8 mouse cellular contexts compared by ENCODE assay signal in the genomic region with DNA sequence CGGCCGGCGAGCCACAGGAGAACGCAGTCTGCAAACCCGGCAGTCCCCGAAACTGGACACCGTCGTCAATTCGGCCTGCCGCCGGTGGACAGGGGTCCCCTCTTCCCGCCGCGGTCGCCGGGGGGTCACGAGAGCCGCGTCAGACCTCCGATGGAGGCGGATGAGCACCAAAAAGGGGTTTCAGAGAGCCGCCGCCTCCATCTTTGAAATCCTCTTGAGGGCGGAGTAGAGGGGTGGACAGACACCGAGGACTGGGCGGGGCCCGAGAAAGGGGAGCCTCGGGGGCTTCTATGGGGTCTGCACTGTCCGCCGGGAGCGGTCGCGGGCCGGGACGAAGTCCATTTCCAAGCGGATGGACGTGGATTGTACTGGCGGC. TPM values are rescaled to one million over a fixed set of nuclear protein-coding genes. Genes with fewer than 3 reads are reported as not detected.
A peak's percentile ranks its signal among the peaks of the same experiment; 100 is the strongest.
DNase-seq lines count a peak whose midpoint lies in the region; ATAC-seq and TF ChIP-seq lines count a peak whose summit lies in the region.

No protein-coding gene starts in this region.

- peak overlapping the region; percentile 75 for H3K4me3 ChIP-seq in lung, embryonic 15.5 days
- H3K4me3 ChIP-seq in embryonic fibroblast, embryonic 13.5 days (ENCODE audit: insufficient read depth, low read length), result peak overlapping the region; percentile 84
- peak overlapping the region; percentile 98 for H3K4me3 ChIP-seq in intestine, postnatal 0 days (ENCODE audit: low read depth, low read length)
- peak overlapping the region; percentile 82 for H3K4me3 ChIP-seq in neural tube, embryonic 15.5 days (replicated peaks)

- no peak for ATAC-seq in lung, embryonic 15.5 days (ENCODE audit: borderline replicate concordance, extremely low read depth, low FRiP score, low TSS enrichment)
- peak; percentile 23 for ATAC-seq in intestine, postnatal 0 days
- ATAC-seq in neural tube, embryonic 15.5 days (ENCODE audit: low FRiP score), result no peak; the same call in 1 of the 2 replicates

- peak overlapping the region; percentile 77 for H3K27ac ChIP-seq in lung, embryonic 15.5 days
- 0 out of 2 replicates have a peak overlapping the region, but pooled peaks have one; percentile 1 for H3K27ac ChIP-seq in embryonic fibroblast, embryonic 13.5 days (ENCODE audit: insufficient read depth, low read length)
- peak overlapping the region; percentile 100 for H3K27ac ChIP-seq in intestine, postnatal 0 days (ENCODE audit: low read depth, low read length)
- H3K27ac ChIP-seq in neural tube, embryonic 15.5 days (replicated peaks), result peak overlapping the region; percentile 100

- peaks cover 24% of the 10 kb centered on the region for H3K4me1 ChIP-seq in lung, embryonic 15.5 days
- peaks cover 11% of the 10 kb centered on the region; the same call in 1 of the 2 replicates for H3K4me1 ChIP-seq in embryonic fibroblast, embryonic 13.5 days (ENCODE audit: control insufficient read depth, insufficient read depth, low read length)
- no peaks in the 10 kb centered on the region for H3K4me1 ChIP-seq in intestine, postnatal 0 days (replicated peaks; ENCODE audit: control insufficient read depth, insufficient read depth, low read length)
- H3K4me1 ChIP-seq in neural tube, embryonic 15.5 days, result peaks cover 35% of the 10 kb centered on the region

- H3K4me2 ChIP-seq in lung, embryonic 15.5 days, result peak overlapping the region; percentile 82
- peak overlapping the region; percentile 80 for H3K4me2 ChIP-seq in intestine, postnatal 0 days (replicated peaks; ENCODE audit: low read depth)
- H3K4me2 ChIP-seq in neural tube, embryonic 15.5 days, result peak overlapping the region; percentile 89

- peak overlapping the region; percentile 83 for H3K9ac ChIP-seq in lung, embryonic 15.5 days
- peak overlapping the region; percentile 83 for H3K9ac ChIP-seq in intestine, postnatal 0 days (ENCODE audit: low read depth, low read length)
- H3K9ac ChIP-seq in neural tube, embryonic 15.5 days (replicated peaks), result peak overlapping the region; percentile 89

- H3K9me3 ChIP-seq in lung, embryonic 15.5 days, result no peaks in the 10 kb centered on the region
- no peaks in the 10 kb centered on the region for H3K9me3 ChIP-seq in intestine, postnatal 0 days (ENCODE audit: control insufficient read depth)
- no peaks in the 10 kb centered on the region for H3K9me3 ChIP-seq in neural tube, embryonic 15.5 days (replicated peaks)

- no peaks in the 10 kb centered on the region for H3K27me3 ChIP-seq in lung, embryonic 15.5 days
- no peaks in the 10 kb centered on the region for H3K27me3 ChIP-seq in intestine, postnatal 0 days (replicated peaks; ENCODE audit: control insufficient read depth, insufficient read depth, low read length)
- H3K27me3 ChIP-seq in neural tube, embryonic 15.5 days (replicated peaks), result no peaks in the 10 kb centered on the region

- under 1% methylated on average over 38 of the region's 38 CpGs for WGBS in lung, embryonic 15.5 days
- 3% methylated on average over 35 of the region's 38 CpGs for WGBS in intestine, postnatal 0 days
- WGBS in neural tube, embryonic 15.5 days, result under 1% methylated on average over 37 of the region's 38 CpGs

- peaks cover 44% of the 10 kb centered on the region for H3K36me3 ChIP-seq in lung, embryonic 15.5 days
- peaks cover 40% of the 10 kb centered on the region for H3K36me3 ChIP-seq in intestine, postnatal 0 days (ENCODE audit: control insufficient read depth, insufficient read depth)
- peaks cover 32% of the 10 kb centered on the region for H3K36me3 ChIP-seq in neural tube, embryonic 15.5 days

- DNase-seq in lung, postnatal 14 days, result no peak
- no peak for DNase-seq in retina, postnatal 1 day
- DNase-seq in yolk sac, embryonic 10.5 days (ENCODE audit: low spot score), result no peak
- no peak for DNase-seq in spleen, adult 18-20 months

- TF ChIP-seq CTCF in embryonic fibroblast, embryonic 13.5 days (IDR thresholded peaks at IDR 0.05; ENCODE audit: borderline replicate concordance, insufficient read depth, low read length), result no peak
- TF ChIP-seq CTCF in intestine, postnatal 0 days (IDR thresholded peaks at IDR 0.05; ENCODE audit: low read depth), result no peak

- no peak for TF ChIP-seq POLR2A in embryonic fibroblast, embryonic 13.5 days (IDR thresholded peaks at IDR 0.05; ENCODE audit: low read depth, low read length)

RNA-seq across cellular contexts. Expression of a gene that starts 0.5 kb away (rescaled TPM):
- polyA plus RNA-seq in lung, embryonic 15.5 days (2015; fragmentation: Nextera tagmentation; extraction: Ambion mirVana), result 12.1 and 13.8 TPM in 2 replicates
- polyA plus RNA-seq in embryonic fibroblast, embryonic 13.5 days (2011; ENCODE audit: insufficient read length, low read depth, missing spikeins), result 8.2 and 10.0 TPM in 2 replicates
- 15.2 and 16.7 TPM in 2 replicates for polyA plus RNA-seq in intestine, postnatal 0 days (2015; fragmentation: Nextera tagmentation; extraction: Ambion mirVana)
- 19.8 and 31.3 TPM in 2 replicates for polyA plus RNA-seq in neural tube, embryonic 15.5 days (2015; fragmentation: Nextera tagmentation; extraction: Ambion mirVana)

RNA-seq across cellular contexts. Expression of a gene that starts 3.6 kb away (rescaled TPM):
- 102 and 106 TPM in 2 replicates for polyA plus RNA-seq in lung, embryonic 15.5 days (2015; fragmentation: Nextera tagmentation; extraction: Ambion mirVana)
- 205 and 233 TPM in 2 replicates for polyA plus RNA-seq in embryonic fibroblast, embryonic 13.5 days (2011; ENCODE audit: insufficient read length, low read depth, missing spikeins)
- polyA plus RNA-seq in intestine, postnatal 0 days (2015; fragmentation: Nextera tagmentation; extraction: Ambion mirVana), result 51.8 and 60.0 TPM in 2 replicates
- polyA plus RNA-seq in neural tube, embryonic 15.5 days (2015; fragmentation: Nextera tagmentation; extraction: Ambion mirVana), result 115 and 122 TPM in 2 replicates

RNA-seq across cellular contexts. Expression of a gene that starts 24.2 kb away (rescaled TPM):
- 1.8 and 1.9 TPM in 2 replicates for polyA plus RNA-seq in lung, embryonic 15.5 days (2015; fragmentation: Nextera tagmentation; extraction: Ambion mirVana)
- polyA plus RNA-seq in embryonic fibroblast, embryonic 13.5 days (2011; ENCODE audit: insufficient read length, low read depth, missing spikeins), result not detected in 2 replicates
- 0.97 and 0.98 TPM in 2 replicates for polyA plus RNA-seq in intestine, postnatal 0 days (2015; fragmentation: Nextera tagmentation; extraction: Ambion mirVana)
- polyA plus RNA-seq in neural tube, embryonic 15.5 days (2015; fragmentation: Nextera tagmentation; extraction: Ambion mirVana), result 0.17 and 5.5 TPM in 2 replicates

RNA-seq across cellular contexts. Expression of a gene that starts 26.7 kb away (rescaled TPM):
- polyA plus RNA-seq in lung, embryonic 15.5 days (2015; fragmentation: Nextera tagmentation; extraction: Ambion mirVana), result 0.44 and 1.0 TPM in 2 replicates
- polyA plus RNA-seq in embryonic fibroblast, embryonic 13.5 days (2011; ENCODE audit: insufficient read length, low read depth, missing spikeins), result not detected in 2 replicates
- polyA plus RNA-seq in intestine, postnatal 0 days (2015; fragmentation: Nextera tagmentation; extraction: Ambion mirVana), result 0.25 and 0.90 TPM in 2 replicates
- polyA plus RNA-seq in neural tube, embryonic 15.5 days (2015; fragmentation: Nextera tagmentation; extraction: Ambion mirVana), result 0.19 and 2.5 TPM in 2 replicates

RNA-seq across cellular contexts. Expression of a gene that starts 34.0 kb away (rescaled TPM):
- polyA plus RNA-seq in lung, embryonic 15.5 days (2015; fragmentation: Nextera tagmentation; extraction: Ambion mirVana), result 2.0 and 3.2 TPM in 2 replicates
- 2.2 and 2.4 TPM in 2 replicates for polyA plus RNA-seq in embryonic fibroblast, embryonic 13.5 days (2011; ENCODE audit: insufficient read length, low read depth, missing spikeins)
- polyA plus RNA-seq in intestine, postnatal 0 days (2015; fragmentation: Nextera tagmentation; extraction: Ambion mirVana), result 5.1 and 6.4 TPM in 2 replicates
- polyA plus RNA-seq in neural tube, embryonic 15.5 days (2015; fragmentation: Nextera tagmentation; extraction: Ambion mirVana), result 0.29 and 4.2 TPM in 2 replicates

Comparison
In these comparisons a context has a peak if more than half of its experiments do, and no peak if none do; other contexts are left out.
1. H3K27ac ChIP-seq: peak in every context shown above with its lines; median percentile 100 in intestine, postnatal 0 days; 100 in neural tube, embryonic 15.5 days; 77 in lung, embryonic 15.5 days; 1 in embryonic fibroblast, embryonic 13.5 days.